Mouse (Mus musculus) liver, postnatal 0 days (tissue): ENCODE data around the gene Dnajb12.

Source experiments
- CTCF ChIP-seq: sonication (generic); IDR thresholded peaks from 2 replicates; pipeline ENCODE4 v1.5.1; 2016; ENCODE audit warnings: antibody characterized with exemption, low read depth
- EP300 ChIP-seq: IDR thresholded peaks from 2 replicates; pipeline ENCODE4 v1.6.1; 2016; ENCODE audit warnings: antibody characterized with exemption, low read depth, mild to moderate bottlenecking

- peak; percentile 100 for TF ChIP-seq CTCF
- no peak for TF ChIP-seq EP300
Measured at GRCm38 (mm10) chr10:59864884-59865726, 14.3 kb upstream of the Dnajb12 start.
